Mouse (Mus musculus): ENCODE data around the gene Cfap57.

The Cfap57 gene

GRCm38 (mm10) chr4:118564062-118564925, 56.3 kb downstream of the Cfap57 start:
- no peak for DNase-seq

- no peak for DNase-seq
Observed at GRCm38 (mm10) chr4:118553039-118553649, 67.4 kb downstream of the Cfap57 start.

- peak; percentile 19 to 45 for DNase-seq
Observed at GRCm38 (mm10) chr4:118548130-118548480, 72.5 kb downstream of the Cfap57 start.

GRCm38 (mm10) chr4:118547424-118548129, 73.0 kb downstream of the Cfap57 start:
- DNase-seq = peak; percentile 67 to 81

GRCm38 (mm10) chr4:118544441-118545127, 76.0 kb downstream of the Cfap57 start:
- no peak for DNase-seq

- peak; percentile 89 to 91 for DNase-seq
Observed at GRCm38 (mm10) chr4:118543592-118544260, 76.9 kb downstream of the Cfap57 start, which contains the start of gene Tmem125. Gene Tmem125, minus strand, starts transcription at chr4:118544044.

- peak; percentile 63 to 77 for DNase-seq
Observed at GRCm38 (mm10) chr4:118543158-118543530, 77.4 kb downstream of the Cfap57 start.

GRCm38 (mm10) chr4:118542510-118543157, 77.9 kb downstream of the Cfap57 start:
- DNase-seq = peak; percentile 36 to 67

- DNase-seq = no peak
Observed at GRCm38 (mm10) chr4:118539904-118540303, 80.7 kb downstream of the Cfap57 start.

- no peak for DNase-seq
Observed at GRCm38 (mm10) chr4:118537801-118538200, 82.8 kb downstream of the Cfap57 start.

- DNase-seq = no peak
Observed at GRCm38 (mm10) chr4:118535610-118536009, 85.0 kb downstream of the Cfap57 start.

GRCm38 (mm10) chr4:118533605-118534004, 87.0 kb downstream of the Cfap57 start:
- no peak for DNase-seq

GRCm38 (mm10) chr4:118533156-118533555, 87.4 kb downstream of the Cfap57 start:
- DNase-seq = no peak

- no peak for DNase-seq
Observed at GRCm38 (mm10) chr4:118532663-118533062, 87.9 kb downstream of the Cfap57 start.

- DNase-seq = no peak
Observed at GRCm38 (mm10) chr4:118527720-118528119, 92.9 kb downstream of the Cfap57 start.

- DNase-seq = no peak
Observed at GRCm38 (mm10) chr4:118527335-118527681, 93.3 kb downstream of the Cfap57 start.

GRCm38 (mm10) chr4:118526408-118527334, 93.9 kb downstream of the Cfap57 start, which contains the start of gene 2610528J11Rik:
Gene 2610528J11Rik, plus strand, starts transcription at chr4:118526999.
- peak; percentile 87 to 91 for DNase-seq

GRCm38 (mm10) chr4:118525779-118526178, 94.8 kb downstream of the Cfap57 start:
- DNase-seq = no peak

GRCm38 (mm10) chr4:118523976-118524375, 96.6 kb downstream of the Cfap57 start:
- no peak for DNase-seq

GRCm38 (mm10) chr4:118522248-118522647, 98.3 kb downstream of the Cfap57 start:
- no peak for DNase-seq

GRCm38 (mm10) chr4:118518208-118518607, 102.4 kb downstream of the Cfap57 start:
- DNase-seq = peak; percentile 35 to 62

All from lung, adult 18-20 months (tissue).